Mouse (Mus musculus): ENCODE results near the gene 1700056E22Rik.

DNA sequence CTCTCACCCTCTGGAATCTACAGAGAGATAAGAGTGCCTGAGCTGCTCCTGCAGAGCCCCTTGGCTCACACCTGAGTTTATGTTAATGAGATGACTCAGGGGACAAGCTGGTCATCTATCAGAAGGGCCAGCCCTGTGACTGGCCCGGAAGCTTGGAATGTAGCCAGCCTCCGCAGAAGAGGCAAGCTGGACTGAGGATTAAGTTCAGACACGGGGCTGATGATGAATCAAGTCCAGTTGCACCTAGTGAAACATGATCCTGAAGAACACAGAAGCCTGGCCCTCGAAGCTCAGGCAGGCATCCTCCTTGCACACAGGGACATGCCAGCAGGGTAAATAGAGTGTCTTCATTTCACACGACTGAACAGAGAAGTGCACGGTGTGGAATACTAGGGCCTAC, 17.7 kb upstream of the 1700056E22Rik start:
- TF ChIP-seq CTCF (IDR thresholded peaks at IDR 0.05; ENCODE audit: borderline replicate concordance, extremely low read depth, insufficient read depth, insufficient read length) (no peak), POLR2A (IDR thresholded peaks at IDR 0.05; ENCODE audit: borderline replicate concordance, extremely low read depth, insufficient read depth, insufficient read length, poor library complexity, severe bottlenecking) (no peak)
